Mouse (Mus musculus): ENCODE results near the gene Kif21b.

DNA sequence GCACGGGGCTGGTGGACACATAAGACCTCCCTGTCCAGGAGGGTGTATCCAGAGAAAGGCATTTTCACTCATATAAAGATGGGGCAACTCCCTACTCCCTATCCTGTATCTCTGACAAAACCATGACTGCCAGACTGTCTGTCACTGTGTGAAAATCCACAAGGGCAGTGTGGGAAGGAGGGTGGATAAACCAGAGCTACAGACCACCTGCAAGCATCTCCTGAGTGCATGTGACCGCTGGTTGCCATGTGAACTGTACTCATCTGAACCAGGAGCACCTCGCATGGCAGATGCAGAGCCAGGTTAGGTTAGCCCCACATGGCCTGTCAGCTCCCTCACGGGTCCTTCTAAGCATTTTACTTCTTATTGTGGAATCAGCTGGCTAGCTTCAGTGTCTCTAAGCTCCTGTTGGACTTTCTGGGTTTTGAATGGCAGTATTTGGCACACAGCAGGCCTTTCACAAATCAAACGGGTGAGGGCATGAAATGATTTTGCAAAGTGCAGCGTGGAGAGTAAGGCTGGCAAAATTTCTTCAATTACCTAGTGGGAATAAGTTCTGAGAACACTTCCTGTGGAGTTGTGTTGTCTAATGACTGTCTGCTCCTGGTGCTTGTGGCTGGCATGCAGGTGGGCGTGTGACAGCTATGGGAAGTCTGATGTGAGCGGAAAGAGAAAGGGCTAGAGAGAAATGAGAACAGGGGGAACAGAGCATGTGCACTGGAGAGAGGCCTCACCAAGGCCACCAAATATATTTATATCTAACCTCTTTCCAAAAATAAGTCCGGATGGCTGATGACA is 41.6 kb upstream of the Kif21b start:
- TF ChIP-seq POLR2A (IDR thresholded peaks at IDR 0.05; ENCODE audit: insufficient read depth, low read depth, low read length) (no peak), CTCF (IDR thresholded peaks at IDR 0.05; ENCODE audit: insufficient read depth, low read depth, low read length) (no peak)

Measured in olfactory bulb, adult 2 months (tissue).